Mouse (Mus musculus): ENCODE data around the gene Ddc.

- no peak for TF ChIP-seq ETS1 (conservative IDR thresholded peaks at IDR 0.05; ENCODE audit: low read depth, low read length)
- no peak for TF ChIP-seq EP300 (IDR thresholded peaks at IDR 0.05; ENCODE audit: low read length)
- no peak for TF ChIP-seq POLR2A (IDR thresholded peaks at IDR 0.05; ENCODE audit: low read depth, low read length)
- no peak for TF ChIP-seq SIN3A (IDR thresholded peaks at IDR 0.05; ENCODE audit: low read length)
These were observed 3.6 kb upstream of the Ddc start for GRCm38 (mm10) chr11:11901509-11901908.

Data from CH12.LX (cell line).